Mouse (Mus musculus): ENCODE data around the gene Fam126b. TPM values are rescaled to one million over a fixed set of nuclear protein-coding genes. Genes with fewer than 3 reads are reported as not detected.

Fam126b gene
- polyA plus RNA-seq, 1 experiment from 2014 or later: 7.5 TPM

- Histone ChIP-seq H3K36me3 (peaks cover 81% of the 10 kb centered on the region), H3K4me3 (no peak overlapping the region)
Observed at GRCm38 (mm10) chr1:58475662-58476061, 110.5 kb downstream of the Fam126b start.

More at GRCm38 (mm10) chr1:58475662-58476061, 110.5 kb downstream of the Fam126b start:
- Histone ChIP-seq H3K27me3 (no peaks in the 10 kb centered on the region), H3K27ac (no peak overlapping the region), H3K4me2 (replicated peaks) (no peak overlapping the region), H3K4me1 (no peaks in the 10 kb centered on the region), H3K9me3 (no peaks in the 10 kb centered on the region), H3K9ac (no peak overlapping the region)
- WGBS: 96% methylated on average over 8 of the region's 8 CpGs
- no peak for ATAC-seq (ENCODE audit: low FRiP score, low read depth)

Other genes starting within 250 kb of the Fam126b start
- 362 and 384 TPM in 2 replicates for gene Bzw1, start 193.4 kb downstream of the Fam126b start, polyA plus RNA-seq (2015; fragmentation: Nextera tagmentation; extraction: Ambion mirVana)
- 230 and 244 TPM in 2 replicates for gene Clk1, start 162.3 kb downstream of the Fam126b start, polyA plus RNA-seq (2015; fragmentation: Nextera tagmentation; extraction: Ambion mirVana)
- 55.1 and 56.8 TPM in 2 replicates for gene Nif3l1, start 141.2 kb downstream of the Fam126b start, polyA plus RNA-seq (2015; fragmentation: Nextera tagmentation; extraction: Ambion mirVana)
- 63.5 and 64.6 TPM in 2 replicates for gene Ppil3, start 140.8 kb downstream of the Fam126b start, polyA plus RNA-seq (2015; fragmentation: Nextera tagmentation; extraction: Ambion mirVana)
- 36.8 and 36.9 TPM in 2 replicates for gene Orc2, start 81.2 kb downstream of the Fam126b start, polyA plus RNA-seq (2015; fragmentation: Nextera tagmentation; extraction: Ambion mirVana)
- 163 and 167 TPM in 2 replicates for gene Ndufb3, start 61 bp upstream of the Fam126b start, polyA plus RNA-seq (2015; fragmentation: Nextera tagmentation; extraction: Ambion mirVana)
- not detected in 2 replicates for gene Als2cr12, start 109.7 kb upstream of the Fam126b start, polyA plus RNA-seq (2015; fragmentation: Nextera tagmentation; extraction: Ambion mirVana)
- gene Cflar, start 125.2 kb upstream of the Fam126b start, polyA plus RNA-seq (2015; fragmentation: Nextera tagmentation; extraction: Ambion mirVana): 35.3 and 35.6 TPM in 2 replicates
- 28.1 and 28.7 TPM in 2 replicates for gene Casp8, start 209.1 kb upstream of the Fam126b start, polyA plus RNA-seq (2015; fragmentation: Nextera tagmentation; extraction: Ambion mirVana)